Mouse (Mus musculus) left cerebral cortex, postnatal 25 days (tissue): ENCODE data around the gene Rasip1. TPM values are rescaled to one million over a fixed set of nuclear protein-coding genes. Genes with fewer than 3 reads are reported as not detected.
A peak's percentile ranks its signal among the peaks of the same experiment; 100 is the strongest.

Experiments
- DNase-seq, 2 experiments: peaks; one replicate each; pipeline ENCODE4 v3.0.0; 2022; ENCODE audit warnings: low spot score in 2 of 2, mixed read lengths in 1 of 2
- intact Hi-C: fragments of 180-260 bp; cut with DNase I; formaldehyde crosslinking; loops from one replicate; pipeline ENCODE4 v1.15.1; 2025
- total RNA-seq, 2 experiments: library from RNA; stranded (reverse); gene quantifications; 2 replicates each; pipeline ENCODE4 v1.2.3; 2021

Rasip1 gene
- total RNA-seq, 2 experiments from 2014 or later = 8.1 to 8.2 TPM

- no peak for DNase-seq
- intact Hi-C loops = no loop called here
These were observed 7.7 kb upstream of the Rasip1 start for GRCm38 (mm10) chr7:45619592-45619991.

- intact Hi-C loops = no loop called here
- no peak for DNase-seq
These were observed 5.8 kb upstream of the Rasip1 start, which contains the start of gene Izumo1 for GRCm38 (mm10) chr7:45621443-45621842. Gene Izumo1 (plus strand): TSS chr7:45621811.

- intact Hi-C loops = no loop called here
- DNase-seq = no peak
These were observed 3.8 kb upstream of the Rasip1 start for GRCm38 (mm10) chr7:45623507-45623906.

GRCm38 (mm10) chr7:45624718-45625117 is 2.6 kb upstream of the Rasip1 start:
- intact Hi-C loops = no loop called here
- no peak for DNase-seq

- DNase-seq = no peak
- intact Hi-C loops = no loop called here
These were observed 1.8 kb upstream of the Rasip1 start for GRCm38 (mm10) chr7:45625481-45625880.

- intact Hi-C loops = no loop called here
- no peak for DNase-seq
These were observed 664 bp upstream of the Rasip1 start for GRCm38 (mm10) chr7:45626571-45627076.

GRCm38 (mm10) chr7:45628364-45629294 is 1.3 kb downstream of the Rasip1 start:
- intact Hi-C loops = no loop called here
- DNase-seq = peak; percentile 79 to 84

GRCm38 (mm10) chr7:45630064-45630907 is 3.0 kb downstream of the Rasip1 start:
- no peak for DNase-seq
- intact Hi-C loops = no loop called here

GRCm38 (mm10) chr7:45632499-45632898 is 5.2 kb downstream of the Rasip1 start:
- DNase-seq = peak in 1 of 2 experiments; percentile 44
- intact Hi-C loops = no loop called here

- intact Hi-C loops = no loop called here
These were observed 7.8 kb downstream of the Rasip1 start for GRCm38 (mm10) chr7:45634946-45635681.

GRCm38 (mm10) chr7:45635711-45636688 is 8.7 kb downstream of the Rasip1 start:
- no peak for DNase-seq
- intact Hi-C loops = no loop called here

More at GRCm38 (mm10) chr7:45634946-45635681, 7.8 kb downstream of the Rasip1 start:
- no peak for DNase-seq

- no peak for DNase-seq
- intact Hi-C loops = no loop called here
These were observed 10.4 kb downstream of the Rasip1 start for GRCm38 (mm10) chr7:45637710-45638109.

- intact Hi-C loops = no loop called here
- DNase-seq = peak; percentile 94 to 99
These were observed 11.5 kb downstream of the Rasip1 start for GRCm38 (mm10) chr7:45638623-45639401.

- intact Hi-C loops = no loop called here
These were observed 12.3 kb downstream of the Rasip1 start, which contains the start of gene Mamstr for GRCm38 (mm10) chr7:45639561-45640027. Gene Mamstr (plus strand): TSS chr7:45639977.

GRCm38 (mm10) chr7:45640191-45640957 is 13.1 kb downstream of the Rasip1 start:
- intact Hi-C loops = no loop called here
- no peak for DNase-seq

More at GRCm38 (mm10) chr7:45639561-45640027, 12.3 kb downstream of the Rasip1 start, which contains the start of gene Mamstr:
- DNase-seq = no peak

- intact Hi-C loops = no loop called here
- no peak for DNase-seq
These were observed 14.2 kb downstream of the Rasip1 start for GRCm38 (mm10) chr7:45641391-45642040.
